Mouse (Mus musculus) thymus, postnatal 14 days (tissue): ENCODE measurements at regions not wholly inside any gene's neighbourhood (a gene's known extent, or its start where the extent isn't known, plus 50 kb on each side); places are given as distances from the start of the nearest gene placed in this dataset.

Source experiments
- DNase-seq: peaks from one replicate; pipeline ENCODE4 v3.0.0; 2021

DNA sequence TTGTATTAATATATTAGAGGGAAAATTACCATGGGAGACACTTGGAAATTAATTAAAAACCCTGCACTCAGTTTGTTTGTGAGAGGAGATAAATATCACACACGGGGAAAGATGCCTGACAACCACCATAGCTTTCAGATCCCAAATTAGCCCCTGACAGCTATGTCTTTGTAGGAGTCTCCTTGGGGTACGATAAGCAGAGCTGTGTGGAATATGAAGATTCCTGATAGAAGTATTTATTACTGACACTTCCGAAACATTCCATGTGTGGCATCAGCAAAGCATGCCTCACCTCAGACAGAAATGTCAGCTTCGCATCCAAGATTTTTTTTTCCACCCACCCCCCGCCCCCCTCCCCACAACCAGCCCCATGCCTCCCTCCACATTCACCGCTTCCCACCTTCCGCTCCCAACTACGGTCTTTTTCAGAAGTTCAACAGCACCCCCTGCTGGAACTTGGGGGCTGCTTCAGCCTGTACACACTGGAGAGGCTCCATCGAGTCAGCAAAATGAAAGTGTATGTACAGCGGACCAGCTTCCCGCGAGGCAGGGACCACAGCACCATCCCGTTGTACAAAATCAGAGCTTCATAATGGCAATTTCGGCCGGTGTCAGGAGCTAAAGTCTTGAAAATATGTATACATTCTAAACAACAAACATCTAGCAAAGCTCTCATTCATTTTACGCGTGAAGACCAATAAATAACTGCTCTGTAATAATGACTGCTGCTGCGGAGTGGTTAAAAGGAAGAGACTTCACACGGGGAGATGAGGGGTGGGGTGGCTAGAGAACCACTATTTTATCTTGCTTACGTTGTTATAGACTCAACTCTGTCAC, 66.7 kb downstream of the Rwdd3 start:
- peak; percentile 76 for DNase-seq

DNA sequence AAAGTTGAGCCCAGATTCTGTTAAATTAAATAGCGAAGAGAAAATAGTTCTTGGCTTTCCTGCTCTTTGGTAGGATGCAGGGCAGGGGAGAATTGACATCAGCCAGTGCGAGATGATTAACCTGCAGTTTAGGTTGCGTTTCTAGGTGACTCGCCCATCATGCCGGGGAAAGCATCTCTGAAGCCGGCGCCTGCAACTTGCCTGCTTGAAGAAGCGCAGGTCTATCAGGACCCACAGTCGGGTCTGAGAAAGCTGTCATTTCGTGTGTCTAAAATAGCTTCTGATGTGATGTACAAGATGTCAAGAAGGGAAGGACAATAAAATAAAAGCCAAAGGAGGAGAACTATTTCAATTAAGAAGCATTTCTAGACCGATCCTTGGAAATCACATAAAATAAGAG, 68.6 kb downstream of the Rwdd3 start:
- no peak for DNase-seq

GRCm38 (mm10) chr3:121102120-121102519, 69.4 kb downstream of the Rwdd3 start:
- no peak for DNase-seq

DNA sequence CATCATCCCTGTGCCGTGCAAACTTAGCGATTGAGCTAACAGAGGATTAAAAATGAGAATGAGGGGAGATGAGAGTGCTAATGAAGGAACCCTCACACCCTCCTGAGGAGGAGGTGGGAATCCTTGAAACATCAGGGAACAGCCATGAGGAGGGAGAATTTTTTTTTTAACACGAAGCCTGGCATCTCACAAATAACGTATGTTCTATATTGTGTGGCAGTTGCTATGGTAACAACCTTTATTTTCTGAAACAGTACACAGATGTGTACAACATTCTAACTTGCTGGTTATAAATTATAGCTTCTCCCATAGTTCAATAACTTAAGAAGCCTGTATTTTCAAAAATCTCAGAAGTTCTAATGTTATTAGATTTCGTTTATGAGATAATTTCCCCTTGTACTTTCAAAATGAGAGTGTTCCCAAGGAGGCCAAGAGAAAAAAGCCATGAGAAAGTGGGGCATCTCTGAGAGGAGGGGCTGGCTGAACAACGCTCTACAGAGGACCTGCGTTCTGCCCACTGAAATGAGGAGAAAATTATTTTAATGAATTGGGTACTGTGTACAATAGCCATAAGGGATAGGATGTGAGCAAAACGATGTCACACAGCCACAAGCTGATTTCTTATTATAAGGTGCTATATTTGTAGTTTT, 71.2 kb downstream of the Rwdd3 start:
- DNase-seq: no peak

GRCm38 (mm10) chr3:121093509-121093908, 78.0 kb downstream of the Rwdd3 start:
- peak; percentile 28 for DNase-seq

DNA sequence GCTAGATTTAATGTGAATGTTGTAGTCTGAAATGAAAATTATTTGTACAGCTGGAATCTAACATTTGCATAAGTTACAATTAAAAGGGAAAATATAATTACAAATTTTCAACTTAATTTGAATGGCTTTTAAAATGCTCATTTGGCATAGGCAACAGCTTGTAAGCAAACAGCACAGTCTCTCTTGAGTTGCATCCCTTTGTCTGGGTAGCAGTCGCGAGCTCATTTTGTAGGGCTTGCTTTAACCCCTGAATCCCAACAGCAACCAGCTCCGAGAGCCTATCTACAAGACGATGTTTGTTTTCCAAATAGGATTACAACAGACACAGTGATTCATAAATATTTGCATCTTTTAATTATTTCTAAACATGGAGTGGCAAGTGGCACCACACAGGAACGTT, 82.8 kb downstream of the Rwdd3 start:
- no peak for DNase-seq

GRCm38 (mm10) chr3:121068676-121069075, 102.8 kb downstream of the Rwdd3 start:
- DNase-seq: no peak

DNA sequence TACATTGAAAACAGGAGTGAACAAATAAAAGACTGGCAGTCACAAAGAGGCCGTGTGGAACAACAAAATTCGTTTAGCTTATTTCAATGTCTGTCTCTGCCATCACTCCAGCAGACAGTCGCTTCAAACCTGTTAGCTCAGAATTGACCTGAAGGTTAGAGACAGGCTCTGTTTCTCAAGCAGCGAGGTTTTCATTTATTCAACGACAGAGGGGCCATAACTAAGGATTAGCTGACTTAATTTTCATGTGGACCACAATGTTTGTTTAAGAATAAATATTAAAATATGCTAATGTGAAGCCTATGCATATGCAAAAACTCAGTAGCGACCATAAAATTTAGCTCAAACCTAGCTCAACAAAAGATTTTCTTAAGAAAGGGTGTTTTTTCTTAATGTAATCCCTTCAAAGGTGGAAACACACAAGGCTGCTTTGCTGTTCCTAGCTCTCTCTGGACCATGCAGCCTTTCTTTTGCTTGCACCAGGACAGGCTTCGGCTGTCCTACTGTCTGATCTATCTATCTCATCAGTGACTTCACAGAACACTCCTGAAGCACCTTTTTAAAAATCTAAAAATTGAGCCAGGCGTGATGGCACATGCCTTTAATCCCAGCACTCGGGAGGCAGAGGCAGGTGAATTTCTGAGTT, 135.5 kb downstream of the Rwdd3 start:
- DNase-seq: no peak

- no peak for DNase-seq
Measured at GRCm38 (mm10) chr3:121025546-121026157, 145.8 kb downstream of the Rwdd3 start.

GRCm38 (mm10) chr3:121024810-121025209, 146.7 kb downstream of the Rwdd3 start:
- no peak for DNase-seq

- no peak for DNase-seq
Measured at GRCm38 (mm10) chr3:121021126-121021848, 150.2 kb downstream of the Rwdd3 start.

DNA sequence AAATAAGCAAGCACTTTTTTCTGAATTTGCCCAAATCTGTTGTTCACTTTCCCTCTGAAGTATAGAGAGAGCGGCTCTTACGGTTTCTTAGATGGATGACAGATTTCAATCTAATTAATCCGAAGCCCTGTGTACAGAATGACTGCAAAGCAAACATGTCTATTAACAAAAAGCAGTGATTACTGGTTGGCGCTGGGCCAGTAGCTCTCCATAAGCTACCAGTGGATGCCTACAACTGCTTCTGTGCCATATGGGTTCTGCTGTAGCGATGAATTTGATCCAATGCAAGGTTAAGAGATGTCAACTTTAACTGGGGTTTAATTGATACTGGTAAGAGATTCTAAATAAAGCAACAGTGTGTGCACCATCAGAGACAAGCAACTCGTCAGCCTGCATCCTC, 162.3 kb downstream of the Rwdd3 start:
- DNase-seq: no peak

DNA sequence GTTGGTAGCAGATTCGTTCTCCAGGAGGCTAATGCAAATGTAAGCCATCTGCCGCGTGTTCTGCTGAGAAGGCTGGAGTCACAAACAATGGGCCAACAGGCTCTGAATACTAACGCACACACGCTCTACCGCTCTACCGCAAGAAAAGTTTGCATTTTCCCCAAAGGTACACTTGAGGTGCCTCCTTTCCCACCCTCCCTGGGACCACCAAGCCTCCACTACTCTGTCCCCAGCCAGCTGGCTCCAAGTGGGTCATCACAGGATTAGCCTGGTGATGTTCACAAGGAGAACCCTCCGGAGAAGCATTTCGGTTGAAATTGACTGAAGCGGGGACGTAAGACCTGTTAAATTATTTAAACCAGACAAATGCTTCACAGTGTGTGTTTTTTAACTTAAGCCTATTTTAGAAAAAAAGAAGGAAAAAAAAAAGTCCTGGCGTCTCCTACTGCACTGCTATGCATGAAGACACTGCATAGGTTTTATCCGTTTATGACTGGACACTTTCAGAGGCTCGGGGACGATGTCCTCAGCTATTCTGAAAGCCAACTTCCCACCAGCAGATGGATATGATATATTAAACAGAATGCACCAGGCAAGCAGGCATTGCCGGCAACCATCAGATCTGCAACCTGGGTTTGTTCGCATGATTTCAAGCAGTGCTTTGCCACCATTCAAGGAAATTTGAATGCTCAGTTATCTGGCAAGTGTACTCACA, 187.8 kb downstream of the Rwdd3 start:
- DNase-seq: no peak

- DNase-seq: no peak
Measured at GRCm38 (mm10) chr3:120982795-120983555, 188.5 kb downstream of the Rwdd3 start.

DNA sequence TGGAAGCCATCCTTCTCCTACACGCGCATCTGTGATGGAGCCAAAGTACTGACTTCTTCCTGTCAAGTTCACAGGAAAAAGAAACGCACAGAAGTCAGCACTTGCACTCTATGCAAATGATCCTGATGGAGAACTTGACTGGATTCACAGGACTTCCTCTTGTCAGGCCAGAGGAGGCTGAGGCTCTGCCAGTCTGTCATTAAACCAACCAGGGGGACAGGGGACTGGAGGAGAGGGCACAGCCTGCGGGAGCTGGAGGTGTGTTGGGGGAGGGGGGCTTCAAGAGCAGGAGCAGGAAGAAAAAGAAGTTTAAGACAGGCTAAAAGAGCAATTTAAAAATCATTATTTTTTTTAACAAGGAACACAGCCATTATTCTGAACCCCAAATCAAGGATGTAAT, 189.3 kb downstream of the Rwdd3 start:
- DNase-seq: no peak

DNA sequence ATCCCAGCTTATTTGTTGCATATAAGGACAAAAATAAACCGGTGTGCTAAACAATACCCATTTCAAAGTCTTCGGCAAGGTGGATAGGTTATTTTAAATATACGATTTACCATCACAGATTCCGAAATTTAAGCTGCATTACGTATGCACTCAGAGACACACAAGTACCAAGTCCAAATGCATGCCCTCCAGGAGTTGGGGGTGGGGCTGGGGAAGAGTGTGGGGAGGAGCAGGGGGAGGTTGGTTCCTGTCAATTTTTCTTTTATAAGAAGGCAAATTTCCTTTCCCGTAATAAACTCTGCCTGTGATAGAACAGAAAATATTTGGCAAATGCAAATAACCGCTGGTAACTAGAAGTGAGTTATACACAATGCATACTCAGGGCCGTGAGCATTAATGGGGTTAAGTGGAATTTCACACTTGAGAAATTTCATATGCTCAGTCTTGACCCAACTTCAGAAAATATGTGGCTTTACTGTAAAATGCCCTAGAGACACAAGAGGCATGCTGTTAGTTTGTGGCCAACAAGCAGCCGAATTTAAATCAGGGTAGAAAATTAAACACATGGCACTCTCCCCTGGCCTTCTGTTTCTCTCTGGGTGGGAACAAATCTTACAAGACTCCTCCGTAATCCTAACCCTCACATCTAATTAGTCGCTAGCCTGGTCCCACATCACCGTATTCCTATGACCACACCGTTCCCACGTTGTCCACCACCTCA, 200.6 kb downstream of the Rwdd3 start:
- DNase-seq: no peak

- no peak for DNase-seq
Measured at GRCm38 (mm10) chr3:120946906-120947305, 224.6 kb downstream of the Rwdd3 start.

DNA sequence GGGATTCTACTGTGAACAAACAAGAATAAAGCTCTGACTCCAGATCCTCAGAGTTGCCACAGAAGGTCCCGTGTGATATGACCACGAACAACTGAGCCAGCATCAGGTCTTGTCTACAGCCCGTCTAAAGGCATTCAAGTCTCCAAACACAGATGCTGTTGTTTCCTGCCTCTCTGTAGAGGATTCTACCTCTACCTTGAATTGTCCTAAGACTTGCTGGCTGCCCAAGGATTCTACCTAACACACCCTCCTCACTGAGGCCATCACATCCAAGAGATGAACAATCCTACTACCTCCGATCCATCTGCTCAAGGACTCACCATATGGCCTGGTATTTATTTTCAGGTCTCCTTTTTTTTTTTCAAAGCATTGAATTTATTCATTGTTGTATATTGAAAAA, 237.1 kb downstream of the Rwdd3 start:
- DNase-seq: no peak

DNA sequence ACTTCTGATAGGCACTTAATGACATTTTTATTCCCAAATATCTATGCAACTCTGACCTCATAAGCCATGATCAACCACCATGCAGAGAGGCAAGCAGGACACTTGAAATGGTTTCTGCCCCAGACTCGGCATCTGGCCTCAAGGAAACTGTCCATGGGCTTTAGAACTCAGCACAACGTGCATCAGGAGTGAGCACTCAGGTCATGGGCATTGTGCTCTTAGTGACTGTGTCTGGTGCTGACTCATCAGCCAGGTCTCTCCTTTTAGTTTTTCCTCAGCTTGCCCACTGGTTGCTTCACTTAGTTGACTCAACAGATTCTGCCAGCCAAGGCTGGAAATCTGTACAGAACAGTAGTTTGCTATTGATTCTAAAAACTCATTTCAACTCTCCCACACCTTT, 251.1 kb downstream of the Rwdd3 start:
- DNase-seq: no peak

GRCm38 (mm10) chr3:120898931-120899330, 272.6 kb downstream of the Rwdd3 start:
- DNase-seq: no peak

DNA sequence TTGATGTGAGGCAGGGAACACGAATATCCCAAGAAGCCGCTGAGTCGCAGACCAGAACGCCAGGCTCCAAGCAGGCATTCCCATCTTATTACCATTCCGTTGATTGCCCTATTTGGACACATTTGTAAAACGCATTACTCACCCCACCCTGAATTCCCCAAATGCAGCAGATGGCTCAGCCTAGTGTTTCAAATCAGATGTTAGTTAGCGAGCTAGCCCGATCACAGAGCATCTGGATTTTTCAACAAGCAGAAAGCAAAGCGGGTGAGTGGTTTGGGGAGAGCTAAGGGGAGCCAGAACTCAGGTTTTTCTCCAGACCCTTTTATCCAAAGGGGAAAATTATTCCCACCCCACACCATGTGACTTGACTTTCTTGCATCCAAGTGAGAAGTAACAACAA, 273.2 kb downstream of the Rwdd3 start:
- no peak for DNase-seq
